Mouse (Mus musculus): ENCODE measurements around the gene Mbnl2. TPM values are rescaled to one million over a fixed set of nuclear protein-coding genes. Genes with fewer than 3 reads are reported as not detected.
A peak's percentile ranks its signal among the peaks of the same experiment; 100 is the strongest.

The Mbnl2 gene
- polyA plus RNA-seq, 1 experiment from 2014 or later = 111 TPM

- Histone ChIP-seq H3K27ac (no peak overlapping the region), H3K4me3 (replicated peaks) (no peak overlapping the region), H3K27me3 (replicated peaks) (no peaks in the 10 kb centered on the region), H3K4me2 (replicated peaks) (no peak overlapping the region), H3K4me1 (replicated peaks) (peaks cover 39% of the 10 kb centered on the region), H3K36me3 (no peaks in the 10 kb centered on the region), H3K9ac (no peak overlapping the region), H3K9me3 (no peaks in the 10 kb centered on the region)
- ATAC-seq = no peak
- WGBS = 81% methylated on average over 11 of the region's 11 CpGs
Observed at GRCm38 (mm10) chr14:120370631-120371030, 95.2 kb downstream of the Mbnl2 start.

- Histone ChIP-seq H3K36me3 (no peaks in the 10 kb centered on the region), H3K27ac (no peak overlapping the region), H3K9me3 (no peaks in the 10 kb centered on the region), H3K27me3 (replicated peaks) (no peaks in the 10 kb centered on the region), H3K4me3 (replicated peaks) (no peak overlapping the region), H3K4me2 (replicated peaks) (no peak overlapping the region), H3K4me1 (replicated peaks) (peaks cover 39% of the 10 kb centered on the region), H3K9ac (no peak overlapping the region)
- ATAC-seq = no peak
- 66% methylated on average over 5 of the region's 5 CpGs for WGBS
Observed at GRCm38 (mm10) chr14:120371174-120371573, 95.7 kb downstream of the Mbnl2 start.

GRCm38 (mm10) chr14:120373026-120374024 is 97.9 kb downstream of the Mbnl2 start:
- no peaks in the 10 kb centered on the region for H3K36me3 ChIP-seq
- no peak overlapping the region for H3K4me3 ChIP-seq (replicated peaks)
- no peak for ATAC-seq
- no peaks in the 10 kb centered on the region for H3K9me3 ChIP-seq
- no peak overlapping the region for H3K27ac ChIP-seq
- H3K4me2 ChIP-seq (replicated peaks) = no peak overlapping the region
- H3K9ac ChIP-seq = no peak overlapping the region
- H3K27me3 ChIP-seq (replicated peaks) = no peaks in the 10 kb centered on the region
- peaks cover 44% of the 10 kb centered on the region for H3K4me1 ChIP-seq (replicated peaks)
- 55% methylated on average over 11 of the region's 11 CpGs for WGBS

- no peak for ATAC-seq
- H3K4me2 ChIP-seq (replicated peaks) = no peak overlapping the region
- 95% methylated on average over 14 of the region's 14 CpGs for WGBS
- H3K9me3 ChIP-seq = no peaks in the 10 kb centered on the region
- H3K27ac ChIP-seq = no peak overlapping the region
- H3K27me3 ChIP-seq (replicated peaks) = no peaks in the 10 kb centered on the region
- no peaks in the 10 kb centered on the region for H3K36me3 ChIP-seq
- no peak overlapping the region for H3K9ac ChIP-seq
- H3K4me1 ChIP-seq (replicated peaks) = peaks cover 39% of the 10 kb centered on the region
- H3K4me3 ChIP-seq (replicated peaks) = no peak overlapping the region
Observed at GRCm38 (mm10) chr14:120374786-120375185, 99.3 kb downstream of the Mbnl2 start.

- Histone ChIP-seq H3K36me3 (no peaks in the 10 kb centered on the region), H3K9me3 (no peaks in the 10 kb centered on the region), H3K4me3 (replicated peaks) (no peak overlapping the region), H3K27me3 (replicated peaks) (no peaks in the 10 kb centered on the region), H3K9ac (no peak overlapping the region), H3K27ac (no peak overlapping the region), H3K4me1 (replicated peaks) (peaks cover 30% of the 10 kb centered on the region), H3K4me2 (replicated peaks) (no peak overlapping the region)
- WGBS = 71% methylated on average over 4 of the region's 4 CpGs
- 0 out of 2 replicates have a peak, but pooled peaks have one; percentile 40 for ATAC-seq
Observed at GRCm38 (mm10) chr14:120377192-120377591, 101.7 kb downstream of the Mbnl2 start.

- WGBS = 36% methylated on average over 8 of the region's 8 CpGs
- H3K9ac ChIP-seq = no peak overlapping the region
- H3K36me3 ChIP-seq = no peaks in the 10 kb centered on the region
- no peaks in the 10 kb centered on the region for H3K27me3 ChIP-seq (replicated peaks)
- H3K4me1 ChIP-seq (replicated peaks) = peaks cover 25% of the 10 kb centered on the region
- no peak overlapping the region for H3K4me3 ChIP-seq (replicated peaks)
- ATAC-seq = no peak; the same call in 1 of the 2 replicates
- H3K27ac ChIP-seq = 0 out of 2 replicates have a peak overlapping the region, but pooled peaks have one; percentile 34
- no peaks in the 10 kb centered on the region for H3K9me3 ChIP-seq
- H3K4me2 ChIP-seq (replicated peaks) = 0 out of 2 replicates have a peak overlapping the region, but pooled peaks have one; percentile 5
Observed at GRCm38 (mm10) chr14:120378002-120378401, 102.5 kb downstream of the Mbnl2 start.

GRCm38 (mm10) chr14:120379716-120380115 is 104.2 kb downstream of the Mbnl2 start:
- no peak overlapping the region for H3K9ac ChIP-seq
- WGBS = 65% methylated on average over 4 of the region's 4 CpGs
- peaks cover 22% of the 10 kb centered on the region for H3K4me1 ChIP-seq (replicated peaks)
- no peaks in the 10 kb centered on the region for H3K36me3 ChIP-seq
- ATAC-seq = peak; percentile 44; the same call in 1 of the 2 replicates
- no peak overlapping the region for H3K4me3 ChIP-seq (replicated peaks)
- no peaks in the 10 kb centered on the region for H3K9me3 ChIP-seq
- H3K4me2 ChIP-seq (replicated peaks) = no peak overlapping the region
- no peaks in the 10 kb centered on the region for H3K27me3 ChIP-seq (replicated peaks)
- no peak overlapping the region for H3K27ac ChIP-seq

GRCm38 (mm10) chr14:120381378-120382134 is 106.1 kb downstream of the Mbnl2 start:
- Histone ChIP-seq H3K27me3 (replicated peaks) (no peaks in the 10 kb centered on the region), H3K9ac (no peak overlapping the region), H3K9me3 (no peaks in the 10 kb centered on the region), H3K4me3 (replicated peaks) (no peak overlapping the region), H3K27ac (no peak overlapping the region), H3K4me1 (replicated peaks) (peaks cover 22% of the 10 kb centered on the region), H3K4me2 (replicated peaks) (no peak overlapping the region), H3K36me3 (no peaks in the 10 kb centered on the region)
- ATAC-seq = no peak
- 83% methylated on average over 26 of the region's 26 CpGs for WGBS

GRCm38 (mm10) chr14:120382179-120382578 is 106.7 kb downstream of the Mbnl2 start:
- no peak for ATAC-seq
- H3K9me3 ChIP-seq = no peaks in the 10 kb centered on the region
- no peaks in the 10 kb centered on the region for H3K27me3 ChIP-seq (replicated peaks)
- no peak overlapping the region for H3K4me3 ChIP-seq (replicated peaks)
- H3K4me1 ChIP-seq (replicated peaks) = peaks cover 19% of the 10 kb centered on the region
- WGBS = 44% methylated on average over 5 of the region's 5 CpGs
- H3K27ac ChIP-seq = no peak overlapping the region
- H3K36me3 ChIP-seq = no peaks in the 10 kb centered on the region
- H3K9ac ChIP-seq = no peak overlapping the region
- H3K4me2 ChIP-seq (replicated peaks) = no peak overlapping the region

GRCm38 (mm10) chr14:120383186-120383851 is 107.8 kb downstream of the Mbnl2 start:
- Histone ChIP-seq H3K27me3 (replicated peaks) (no peaks in the 10 kb centered on the region), H3K4me1 (replicated peaks) (peaks cover 10% of the 10 kb centered on the region; the same call in 1 of the 2 replicates), H3K27ac (no peak overlapping the region), H3K36me3 (no peaks in the 10 kb centered on the region), H3K9me3 (no peaks in the 10 kb centered on the region), H3K4me2 (replicated peaks) (no peak overlapping the region), H3K9ac (no peak overlapping the region), H3K4me3 (replicated peaks) (no peak overlapping the region)
- 76% methylated on average over 11 of the region's 11 CpGs for WGBS
- no peak for ATAC-seq

- Histone ChIP-seq H3K36me3 (peaks cover 8% of the 10 kb centered on the region), H3K9ac (no peak overlapping the region), H3K27ac (no peak overlapping the region), H3K9me3 (no peaks in the 10 kb centered on the region), H3K27me3 (replicated peaks) (no peaks in the 10 kb centered on the region), H3K4me2 (replicated peaks) (no peak overlapping the region), H3K4me3 (replicated peaks) (no peak overlapping the region), H3K4me1 (replicated peaks) (peaks cover 5% of the 10 kb centered on the region)
- ATAC-seq = no peak
- 92% methylated on average over 5 of the region's 5 CpGs for WGBS
Observed at GRCm38 (mm10) chr14:120384615-120385014, 109.1 kb downstream of the Mbnl2 start.

- ATAC-seq = no peak
- H3K9me3 ChIP-seq = no peaks in the 10 kb centered on the region
- H3K27ac ChIP-seq = no peak overlapping the region
- H3K4me3 ChIP-seq (replicated peaks) = no peak overlapping the region
- H3K4me2 ChIP-seq (replicated peaks) = no peak overlapping the region
- no peaks in the 10 kb centered on the region; the same call in 1 of the 2 replicates for H3K4me1 ChIP-seq (replicated peaks)
- peaks cover 22% of the 10 kb centered on the region for H3K36me3 ChIP-seq
- H3K9ac ChIP-seq = no peak overlapping the region
- H3K27me3 ChIP-seq (replicated peaks) = no peaks in the 10 kb centered on the region
- WGBS = 58% methylated on average over 4 of the region's 4 CpGs
Observed at GRCm38 (mm10) chr14:120387293-120387692, 111.8 kb downstream of the Mbnl2 start.
